Mouse (Mus musculus): ENCODE measurements at regions not wholly inside any gene's neighbourhood (a gene's known extent, or its start where the extent isn't known, plus 50 kb on each side); places are given as distances from the start of the nearest gene placed in this dataset.

DNA sequence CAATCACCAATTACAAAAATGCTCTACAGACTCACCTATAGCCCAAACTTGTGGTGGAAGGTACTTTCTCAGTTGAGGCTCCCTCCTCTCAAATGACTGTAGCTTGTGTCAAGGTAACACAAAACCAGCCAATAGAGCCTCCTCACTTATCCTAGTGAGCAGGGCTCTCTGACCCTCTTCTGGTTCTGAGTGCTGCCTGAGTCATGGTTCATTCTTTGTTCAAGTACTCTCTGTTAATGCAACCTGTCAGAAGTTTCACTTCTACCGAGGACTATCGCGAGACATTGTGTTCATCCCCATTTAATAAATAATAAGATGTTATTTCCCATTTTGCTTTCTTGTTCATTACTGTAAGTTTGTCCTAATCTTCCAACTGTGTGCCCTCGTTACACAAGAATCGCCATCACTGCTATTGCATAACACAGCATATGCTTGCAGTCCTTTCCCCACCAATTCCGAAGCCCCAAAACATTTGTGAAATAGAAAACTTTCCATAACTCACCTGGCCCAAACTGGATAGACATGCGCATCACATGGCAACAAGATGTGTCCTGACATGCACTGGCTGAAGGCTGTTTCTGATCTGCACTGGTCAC, 59.6 kb upstream of the Nabp1 start:
- intact Hi-C loops (cut with DNase I): no loop called here

DNA sequence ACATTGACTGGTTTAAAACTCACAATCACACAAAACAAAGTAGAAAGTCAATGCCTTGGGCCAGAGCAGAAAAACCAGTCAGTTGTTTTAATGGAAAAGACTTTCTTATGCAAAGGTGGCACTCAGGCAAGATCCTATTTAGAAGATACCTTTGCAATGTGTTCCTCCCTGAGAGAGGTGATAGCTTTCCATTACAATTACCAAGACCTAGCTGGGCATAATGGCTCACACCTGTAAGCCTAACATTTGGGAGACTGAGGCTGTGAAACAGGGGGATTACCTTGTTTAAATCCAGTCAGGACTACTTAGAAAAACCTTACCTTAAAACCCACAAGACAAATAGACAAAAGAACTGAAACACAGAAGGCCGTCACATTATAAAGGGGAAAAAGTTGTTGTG, 57.9 kb upstream of the Nabp1 start:
- intact Hi-C loops (cut with DNase I): no loop called here

DNA sequence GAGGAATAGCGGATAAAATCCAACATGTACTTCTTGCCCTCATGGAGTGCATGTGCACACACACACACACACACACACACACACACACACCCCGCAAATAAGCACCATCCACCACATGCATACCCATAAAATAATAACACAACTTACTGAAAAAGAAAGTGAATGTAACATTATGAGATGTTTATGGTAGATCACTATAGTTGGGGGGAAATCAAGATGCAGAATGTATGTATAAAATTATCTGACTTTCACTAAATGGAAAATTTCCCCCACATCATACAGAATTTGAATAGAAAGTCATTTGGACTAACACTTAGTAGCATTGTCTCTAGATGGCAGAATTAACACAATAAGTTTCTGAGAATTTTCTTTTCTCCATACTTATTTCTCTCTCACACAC, 57.2 kb upstream of the Nabp1 start:
- intact Hi-C loops (cut with DNase I): no loop called here

DNA sequence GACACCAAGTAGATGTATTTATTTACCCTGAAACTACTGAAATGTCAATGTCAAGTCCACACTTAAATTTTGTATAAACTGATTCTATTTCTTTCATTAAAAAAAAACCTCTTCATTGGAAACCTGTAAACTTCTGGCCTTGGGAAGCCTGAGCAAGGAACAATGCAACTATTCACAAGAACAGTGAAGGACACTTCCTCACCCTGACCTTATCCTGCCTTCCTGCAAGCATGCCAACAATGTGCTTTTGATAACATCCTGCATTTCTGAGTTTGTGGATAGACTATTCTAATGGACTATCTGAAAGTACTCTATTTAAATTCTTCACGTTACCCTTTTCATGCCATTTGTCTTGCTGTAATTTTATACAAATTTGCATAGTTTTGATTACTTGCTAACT, 53.1 kb upstream of the Nabp1 start:
- intact Hi-C loops (cut with DNase I): loop anchor here (2.0 kb wide), 1 partner anchor 55 kb away; no protein-coding TSS in a partner anchor

DNA sequence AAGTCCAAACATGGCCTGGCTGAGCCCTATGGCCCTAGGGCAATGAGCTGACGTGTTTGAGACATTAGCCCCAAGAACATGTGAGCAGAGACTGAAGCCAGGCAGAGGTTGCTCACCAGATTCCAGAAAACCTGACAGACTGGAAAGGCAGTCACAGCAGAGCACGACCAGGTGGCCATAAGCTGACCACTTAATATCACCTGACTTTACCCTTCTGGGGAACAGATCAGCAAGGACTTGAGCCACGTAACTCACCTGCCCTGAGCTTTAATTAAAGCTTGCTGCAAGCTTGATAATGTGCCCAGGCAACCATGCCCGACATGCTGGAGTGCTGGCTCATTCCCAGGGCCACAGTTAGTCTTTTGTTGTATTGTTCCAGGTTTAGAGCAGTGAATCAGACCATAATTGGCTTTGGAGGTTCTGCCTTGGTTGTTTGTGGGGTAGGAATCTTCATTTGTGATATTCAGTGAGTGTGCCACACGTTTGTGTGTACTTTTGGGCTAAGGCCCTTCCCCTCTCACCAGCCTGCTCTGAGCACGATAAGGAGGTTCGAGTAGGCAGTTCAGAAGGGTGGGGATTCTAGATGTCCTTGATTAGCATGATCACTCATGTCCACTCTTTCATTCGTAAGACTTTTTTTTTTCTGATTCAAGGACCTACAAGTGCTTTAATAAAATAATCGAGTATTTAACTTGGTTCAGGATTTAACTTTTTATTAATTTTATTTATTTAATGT, 52.1 kb upstream of the Nabp1 start:
- intact Hi-C loops (cut with DNase I): loop anchor here (2.0 kb wide), 1 partner anchor 54 kb away; no protein-coding TSS in a partner anchor

DNA sequence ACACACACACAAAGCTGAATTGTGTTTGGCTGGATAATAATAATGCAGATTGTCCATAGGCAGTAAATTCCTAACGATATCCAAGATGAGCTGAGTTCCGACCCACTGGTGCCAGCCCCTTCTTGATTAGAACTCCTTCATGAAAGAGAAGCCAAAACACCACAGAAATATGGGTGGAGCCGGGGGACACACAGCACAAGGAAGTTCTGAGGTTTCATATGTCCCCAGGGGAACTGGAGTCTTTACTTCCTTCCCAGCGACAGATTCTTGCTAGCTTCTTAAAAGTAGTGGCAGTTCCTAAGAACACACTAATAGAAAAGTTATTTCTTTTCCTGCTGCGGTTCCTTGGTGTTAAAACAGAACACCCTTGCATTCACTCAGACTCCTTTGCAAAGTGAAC, 51.4 kb upstream of the Nabp1 start:
- intact Hi-C loops (cut with DNase I): loop anchor here (2.0 kb wide), 1 partner anchor 53 kb away; no protein-coding TSS in a partner anchor

DNA sequence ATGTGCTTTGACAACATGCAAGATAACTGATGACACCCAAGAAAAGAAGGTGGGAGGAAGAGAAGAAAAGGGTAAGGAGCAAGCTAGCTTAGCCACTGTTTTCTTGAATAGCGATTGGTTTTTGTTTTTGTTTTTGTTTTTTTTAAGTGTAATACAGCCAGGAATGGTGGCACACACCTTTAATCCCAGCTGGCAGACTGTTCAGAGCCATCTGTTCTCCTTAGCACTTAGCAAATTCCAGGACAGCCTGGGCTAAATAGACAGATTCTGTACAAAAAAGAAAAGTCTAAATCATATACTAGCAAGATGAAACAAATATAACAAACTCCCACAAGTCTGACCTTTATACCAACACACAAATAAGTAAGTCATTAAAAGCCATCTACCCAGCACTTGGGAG, 50.4 kb upstream of the Nabp1 start:
- intact Hi-C loops (cut with DNase I): no loop called here
